Mouse (Mus musculus): ENCODE data around the gene Amn.

Gene Amn

DNA sequence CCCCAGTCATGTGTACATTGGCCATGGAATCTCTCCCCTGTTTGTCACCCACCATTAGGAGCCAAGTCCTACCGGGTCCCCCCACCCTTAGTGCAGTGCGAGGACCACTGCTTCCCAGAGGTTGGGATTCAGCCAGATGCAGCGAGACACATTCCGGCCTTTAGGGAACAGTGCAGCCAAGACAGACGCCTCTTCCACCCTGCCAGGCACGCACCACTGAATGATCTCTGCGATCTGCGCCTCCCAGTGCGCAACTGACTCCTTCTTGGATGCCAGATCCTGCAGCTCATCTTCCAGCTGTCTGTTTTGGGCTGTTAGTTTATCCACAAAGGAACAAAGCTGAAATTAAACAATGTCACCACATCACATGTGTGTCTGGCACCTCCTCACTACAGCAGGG, 46.8 kb downstream of the Amn start:
- H3K36me3 ChIP-seq (ENCODE audit: insufficient read depth, low read length), result peaks cover 100% of the 10 kb centered on the region
- H3K4me3 ChIP-seq (replicated peaks; ENCODE audit: low read length), result no peak overlapping the region
- no peaks in the 10 kb centered on the region for H3K9me3 ChIP-seq (ENCODE audit: low read length)
- no peaks in the 10 kb centered on the region for H3K27me3 ChIP-seq (ENCODE audit: insufficient read depth, low read length)
- no peak for TF ChIP-seq POU5F1 (IDR thresholded peaks at IDR 0.05; ENCODE audit: borderline replicate concordance, low read length)
- H3K4me1 ChIP-seq (replicated peaks; ENCODE audit: low read depth, low read length), result peaks cover 17% of the 10 kb centered on the region

DNA sequence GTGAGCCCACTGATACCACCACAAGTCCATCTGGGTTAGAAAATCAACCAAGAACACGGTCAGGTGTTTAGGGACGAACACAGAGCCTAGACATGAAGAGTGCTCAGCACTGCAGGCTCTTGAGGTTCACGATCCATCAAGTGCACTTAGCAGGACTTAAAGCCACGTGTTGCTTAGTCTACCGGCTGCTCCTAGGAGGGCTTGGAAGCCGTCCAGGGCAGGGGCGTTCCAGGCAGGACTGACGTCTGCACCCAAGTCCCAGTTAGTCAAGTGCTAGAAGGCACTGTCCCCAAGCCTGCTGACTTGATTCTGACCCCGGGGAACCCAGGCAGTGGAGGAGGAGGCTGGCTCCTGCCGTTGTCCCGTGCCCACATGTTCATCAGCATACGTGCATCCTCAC, 49.7 kb downstream of the Amn start:
- Histone ChIP-seq H3K27me3 (ENCODE audit: insufficient read depth, low read length) (no peaks in the 10 kb centered on the region), H3K36me3 (ENCODE audit: insufficient read depth, low read length) (peaks cover 100% of the 10 kb centered on the region), H3K4me1 (replicated peaks; ENCODE audit: low read depth, low read length) (peaks cover 27% of the 10 kb centered on the region), H3K4me3 (replicated peaks; ENCODE audit: low read length) (no peak overlapping the region), H3K9me3 (ENCODE audit: low read length) (no peaks in the 10 kb centered on the region)
- TF ChIP-seq NANOG (IDR thresholded peaks at IDR 0.05; ENCODE audit: borderline replicate concordance, low read length) (no peak), POU5F1 (IDR thresholded peaks at IDR 0.05; ENCODE audit: borderline replicate concordance, low read length) (no peak), CTCF (conservative IDR thresholded peaks at IDR 0.05; ENCODE audit: low read length) (no peak)

DNA sequence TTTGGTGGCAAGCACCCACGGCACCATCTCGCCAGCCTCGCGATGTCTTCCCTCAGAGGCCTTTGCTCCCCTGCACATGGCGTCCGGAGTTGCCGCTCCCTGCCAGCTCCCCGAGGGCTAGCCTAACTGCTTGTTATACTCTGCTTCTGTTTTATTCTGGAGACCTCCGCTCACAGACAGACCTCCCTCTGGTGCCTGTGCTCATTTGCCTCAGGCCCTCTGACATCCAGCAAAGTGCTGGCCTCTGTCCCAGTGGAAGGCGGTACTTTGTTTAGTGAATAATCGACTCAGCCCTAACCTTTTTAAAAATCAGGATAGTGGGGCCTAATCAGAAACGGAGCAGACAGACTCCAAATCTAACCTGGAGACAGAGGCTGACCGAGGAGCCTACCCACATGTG, 50.9 kb downstream of the Amn start:
- peaks cover 27% of the 10 kb centered on the region for H3K4me1 ChIP-seq (replicated peaks; ENCODE audit: low read depth, low read length)
- H3K4me3 ChIP-seq (replicated peaks; ENCODE audit: low read length), result no peak overlapping the region
- TF ChIP-seq NANOG (IDR thresholded peaks at IDR 0.05; ENCODE audit: borderline replicate concordance, low read length), result no peak
- TF ChIP-seq CTCF (conservative IDR thresholded peaks at IDR 0.05; ENCODE audit: low read length), result no peak
- no peak for TF ChIP-seq POU5F1 (IDR thresholded peaks at IDR 0.05; ENCODE audit: borderline replicate concordance, low read length)
- H3K9me3 ChIP-seq (ENCODE audit: low read length), result no peaks in the 10 kb centered on the region
- H3K36me3 ChIP-seq (ENCODE audit: insufficient read depth, low read length), result peaks cover 100% of the 10 kb centered on the region
- no peaks in the 10 kb centered on the region for H3K27me3 ChIP-seq (ENCODE audit: insufficient read depth, low read length)

DNA sequence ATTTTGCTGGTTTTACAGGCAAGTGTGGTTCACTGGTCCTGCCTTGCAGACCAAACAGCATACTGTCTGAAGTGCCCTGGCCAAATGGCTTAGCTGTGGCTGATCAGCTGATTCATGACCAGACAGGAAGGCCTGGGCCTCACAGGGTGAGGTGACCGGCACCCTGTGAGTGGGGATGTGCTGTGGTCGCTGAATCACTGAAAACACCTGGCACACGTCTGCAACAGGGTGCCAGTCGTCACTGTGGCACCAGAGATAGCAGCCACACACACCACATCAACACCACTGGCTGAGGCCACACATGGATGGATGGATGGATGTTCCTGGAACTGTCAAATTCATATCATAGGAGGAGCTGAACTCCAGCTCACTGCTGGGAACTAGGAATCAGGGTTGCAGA, 52.5 kb downstream of the Amn start:
- peaks cover 100% of the 10 kb centered on the region for H3K36me3 ChIP-seq (ENCODE audit: insufficient read depth, low read length)
- peaks cover 27% of the 10 kb centered on the region for H3K4me1 ChIP-seq (replicated peaks; ENCODE audit: low read depth, low read length)
- no peak overlapping the region for H3K4me3 ChIP-seq (replicated peaks; ENCODE audit: low read length)
- no peaks in the 10 kb centered on the region for H3K27me3 ChIP-seq (ENCODE audit: insufficient read depth, low read length)
- no peaks in the 10 kb centered on the region for H3K9me3 ChIP-seq (ENCODE audit: low read length)
- TF ChIP-seq NANOG (IDR thresholded peaks at IDR 0.05; ENCODE audit: borderline replicate concordance, low read length) (no peak), CTCF (conservative IDR thresholded peaks at IDR 0.05; ENCODE audit: low read length) (no peak)

DNA sequence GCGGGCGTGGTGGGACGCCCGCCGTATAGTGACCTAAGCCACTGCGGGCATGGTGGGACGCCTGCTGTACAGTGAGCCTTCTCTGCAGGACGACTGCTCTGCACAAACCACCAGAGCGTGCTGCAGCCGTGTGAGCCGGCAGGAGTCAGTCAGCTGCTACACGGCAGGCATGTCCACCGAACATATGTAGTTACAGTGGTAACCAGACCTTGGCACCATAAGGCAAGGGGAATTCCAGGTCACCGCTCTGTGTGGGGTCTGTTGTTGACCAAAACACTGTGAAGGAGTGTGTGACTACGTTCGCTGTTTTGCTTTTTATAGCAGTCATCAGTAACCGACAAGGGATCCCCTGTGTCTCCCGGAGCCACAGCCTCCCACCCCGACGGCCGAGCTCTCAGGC, 53.6 kb downstream of the Amn start:
- TF ChIP-seq CTCF (conservative IDR thresholded peaks at IDR 0.05; ENCODE audit: low read length) (no peak), NANOG (IDR thresholded peaks at IDR 0.05; ENCODE audit: borderline replicate concordance, low read length) (no peak), POU5F1 (IDR thresholded peaks at IDR 0.05; ENCODE audit: borderline replicate concordance, low read length) (no peak)
- peaks cover 100% of the 10 kb centered on the region for H3K36me3 ChIP-seq (ENCODE audit: insufficient read depth, low read length)
- H3K9me3 ChIP-seq (ENCODE audit: low read length), result no peaks in the 10 kb centered on the region
- H3K4me3 ChIP-seq (replicated peaks; ENCODE audit: low read length), result no peak overlapping the region
- peaks cover 31% of the 10 kb centered on the region for H3K4me1 ChIP-seq (replicated peaks; ENCODE audit: low read depth, low read length)
- no peaks in the 10 kb centered on the region for H3K27me3 ChIP-seq (ENCODE audit: insufficient read depth, low read length)

DNA sequence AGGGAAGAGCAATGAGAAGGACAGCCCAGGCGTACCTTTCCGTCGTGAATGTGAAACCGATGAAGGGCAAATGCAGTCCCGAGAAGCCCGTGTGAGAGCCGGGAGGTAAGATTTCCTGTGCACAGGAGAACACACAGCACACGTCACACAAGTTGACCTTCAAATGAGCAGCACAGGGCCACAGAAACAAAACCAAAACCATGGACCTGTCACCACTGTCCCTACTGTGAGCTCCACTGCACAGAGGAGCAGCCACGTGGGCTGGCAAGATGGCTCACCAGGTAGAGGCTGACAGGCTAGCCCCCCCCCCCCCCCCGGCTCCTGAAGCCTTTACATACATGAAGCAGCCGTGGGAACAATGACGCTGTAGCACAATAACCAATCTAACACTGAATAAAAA, 54.1 kb downstream of the Amn start:
- Histone ChIP-seq H3K4me3 (replicated peaks; ENCODE audit: low read length) (no peak overlapping the region), H3K27me3 (ENCODE audit: insufficient read depth, low read length) (no peaks in the 10 kb centered on the region), H3K9me3 (ENCODE audit: low read length) (no peaks in the 10 kb centered on the region), H3K4me1 (replicated peaks; ENCODE audit: low read depth, low read length) (peaks cover 36% of the 10 kb centered on the region), H3K36me3 (ENCODE audit: insufficient read depth, low read length) (peaks cover 99% of the 10 kb centered on the region)
- no peak for TF ChIP-seq CTCF (conservative IDR thresholded peaks at IDR 0.05; ENCODE audit: low read length)

DNA sequence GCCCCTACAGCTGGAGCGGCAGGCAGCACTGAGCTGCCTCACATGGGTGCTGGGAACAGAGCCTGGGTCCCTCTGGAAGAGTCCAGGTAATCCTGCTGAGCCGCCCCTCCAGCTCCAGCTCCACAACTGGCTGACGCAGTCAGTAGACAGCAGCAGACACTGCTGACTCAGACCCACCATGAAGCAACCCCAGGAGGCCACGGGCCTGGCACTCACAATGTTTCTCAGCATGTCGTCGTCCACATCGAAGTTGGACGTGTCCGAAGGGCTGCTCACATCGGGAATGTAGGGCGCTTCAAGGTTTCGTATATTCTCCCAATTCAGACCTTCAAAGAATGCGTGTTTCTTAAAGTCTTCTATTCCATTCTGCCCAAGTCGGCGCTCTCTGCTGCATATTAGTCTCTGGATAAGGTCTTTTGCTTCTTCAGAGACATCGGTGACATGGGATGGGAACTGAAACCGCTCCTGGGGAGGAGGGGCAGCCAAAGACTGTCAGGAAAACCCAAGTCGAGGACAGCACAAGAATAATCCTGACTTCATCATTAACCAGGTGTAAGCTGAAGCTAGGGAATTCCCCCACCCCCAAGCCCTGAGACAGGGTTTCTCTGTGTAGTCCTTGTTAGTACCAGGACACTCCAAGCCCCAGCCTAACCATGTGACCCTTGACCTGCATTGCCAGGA, 55.0 kb downstream of the Amn start:
- peaks cover 34% of the 10 kb centered on the region for H3K4me1 ChIP-seq (replicated peaks; ENCODE audit: low read depth, low read length)
- H3K27me3 ChIP-seq (ENCODE audit: insufficient read depth, low read length), result no peaks in the 10 kb centered on the region
- no peaks in the 10 kb centered on the region for H3K9me3 ChIP-seq (ENCODE audit: low read length)
- no peak overlapping the region for H3K4me3 ChIP-seq (replicated peaks; ENCODE audit: low read length)
- TF ChIP-seq CTCF (conservative IDR thresholded peaks at IDR 0.05; ENCODE audit: low read length) (no peak), NANOG (IDR thresholded peaks at IDR 0.05; ENCODE audit: borderline replicate concordance, low read length) (no peak), POU5F1 (IDR thresholded peaks at IDR 0.05; ENCODE audit: borderline replicate concordance, low read length) (no peak)
- H3K36me3 ChIP-seq (ENCODE audit: insufficient read depth, low read length), result peaks cover 91% of the 10 kb centered on the region
